Mouse (Mus musculus) ES-E14 (cell line): ENCODE measurements at regions not wholly inside any gene's neighbourhood (a gene's known extent, or its start where the extent isn't known, plus 50 kb on each side); places are given as distances from the start of the nearest gene placed in this dataset.

Source experiments
- CHD2 ChIP-seq: IDR thresholded peaks from 2 replicates; pipeline ENCODE4 v1.6.1; 2014; ENCODE audit warnings: mild to moderate bottlenecking, low read depth, low read length, inconsistent platforms
- MAFK ChIP-seq: IDR thresholded peaks from 2 replicates; pipeline ENCODE4 v1.6.1; 2014; ENCODE audit warnings: mild to moderate bottlenecking, low read depth, low read length, inconsistent platforms; ENCODE audit not compliant: insufficient read depth
- ZC3H11A ChIP-seq: IDR thresholded peaks from 2 replicates; pipeline ENCODE4 v1.6.1; 2012; ENCODE audit warnings: low read depth, mild to moderate bottlenecking, inconsistent platforms, low read length, borderline replicate concordance
- ZNF384 ChIP-seq: IDR thresholded peaks from 2 replicates; pipeline ENCODE4 v1.6.1; 2012; ENCODE audit warnings: low read depth, low read length, inconsistent platforms

- TF ChIP-seq MAFK = no peak
- no peak for TF ChIP-seq ZC3H11A
- no peak for TF ChIP-seq CHD2
- TF ChIP-seq ZNF384 = no peak
Measured at GRCm38 (mm10) chr2:75468851-75469250, 190.2 kb upstream of the Hnrnpa3 start.
